Mouse (Mus musculus) Patski (cell line): ENCODE results near the gene Cldn10. TPM values are rescaled to one million over a fixed set of nuclear protein-coding genes. Genes with fewer than 3 reads are reported as not detected.

Source experiments
- ATAC-seq: fragments of 100-300 bp; one replicate; pipeline ENCODE4 v1.8.0; 2021
- CTCF ChIA-PET: fragments of 350-600 bp; sonication (Branson Sonifier 250); formaldehyde crosslinking; loops from one replicate; lab custom pipeline; 2022; ENCODE audit warnings: inconsistent platforms; lab: Charles Lee
- POLR2A ChIA-PET: fragments of 350-600 bp; sonication (Branson Sonifier 250); formaldehyde crosslinking; loops from one replicate; lab custom pipeline; 2022; ENCODE audit warnings: antibody characterized with exemption, inconsistent platforms; lab: Charles Lee
- DNase-seq: peaks from one replicate; pipeline ENCODE4 v3.0.0-alpha.2; 2011; ENCODE audit warnings: low read depth, low spot score
- H3K27me3 ChIP-seq: fragments of 371-371 bp; one replicate; pipeline ENCODE4 v1.5.1; 2021
- CTCF ChIP-seq: fragments of 100-300 bp; IDR thresholded peaks from one replicate; pipeline ENCODE4 v1.5.1; 2021
- in situ Hi-C: fragments of 300-500 bp; cut with MboI; formaldehyde crosslinking; loops from 3 replicates; pipeline ENCODE4 v1.11.1; 2018; ENCODE audit warnings: low pct_unique_long_range_greater_than_20kb, mixed read lengths
- polyA plus RNA-seq: library from polyadenylated mRNA; unstranded; gene quantifications from one replicate; pipeline ENCODE4 v1.2.3, GENCODE M21; 2021

The Cldn10 gene
- polyA plus RNA-seq, 1 experiment from 2014 or later: not detected

- CTCF ChIA-PET: interaction anchor here (1.3 to 1.8 kb wide), 2 partner anchors 20 to 35 kb away, joined by 3 to 6 read pairs; no protein-coding TSS in a partner anchor
Measured at GRCm38 (mm10) chr14:118854371-118855114, 66.8 kb downstream of the Cldn10 start.

GRCm38 (mm10) chr14:118855141-118855800, 67.6 kb downstream of the Cldn10 start:
- H3K27me3 ChIP-seq: no peaks in the 10 kb centered on the region
- POLR2A ChIA-PET: no interaction called here
- no peak for DNase-seq
- ATAC-seq: no peak
- in situ Hi-C loops: no loop called here
- no peak for TF ChIP-seq CTCF
- CTCF ChIA-PET: no interaction called here

More at GRCm38 (mm10) chr14:118854371-118855114, 66.8 kb downstream of the Cldn10 start:
- ATAC-seq (no peak), DNase-seq (no peak)
- H3K27me3 ChIP-seq: no peaks in the 10 kb centered on the region
- no peak for TF ChIP-seq CTCF
- POLR2A ChIA-PET: no interaction called here
- in situ Hi-C loops: no loop called here

- no peaks in the 10 kb centered on the region for H3K27me3 ChIP-seq
- ATAC-seq (no peak), DNase-seq (no peak)
- in situ Hi-C loops: no loop called here
- CTCF ChIA-PET: no interaction called here
- POLR2A ChIA-PET: no interaction called here
- no peak for TF ChIP-seq CTCF
Measured at GRCm38 (mm10) chr14:118856563-118856962, 68.9 kb downstream of the Cldn10 start.

- no peaks in the 10 kb centered on the region for H3K27me3 ChIP-seq
- in situ Hi-C loops: no loop called here
- DNase-seq: no peak
- ATAC-seq: no peak
- no peak for TF ChIP-seq CTCF
- ChIA-PET POLR2A (interaction anchor here (0.7 kb wide), 1 partner anchor 376 kb away, joined by 4 read pairs; no protein-coding TSS in a partner anchor), CTCF (interaction anchor here (2.1 kb wide), 1 partner anchor 13 kb away, joined by 7 read pairs; no protein-coding TSS in a partner anchor)
Measured at GRCm38 (mm10) chr14:118858318-118858717, 70.6 kb downstream of the Cldn10 start.

DNA sequence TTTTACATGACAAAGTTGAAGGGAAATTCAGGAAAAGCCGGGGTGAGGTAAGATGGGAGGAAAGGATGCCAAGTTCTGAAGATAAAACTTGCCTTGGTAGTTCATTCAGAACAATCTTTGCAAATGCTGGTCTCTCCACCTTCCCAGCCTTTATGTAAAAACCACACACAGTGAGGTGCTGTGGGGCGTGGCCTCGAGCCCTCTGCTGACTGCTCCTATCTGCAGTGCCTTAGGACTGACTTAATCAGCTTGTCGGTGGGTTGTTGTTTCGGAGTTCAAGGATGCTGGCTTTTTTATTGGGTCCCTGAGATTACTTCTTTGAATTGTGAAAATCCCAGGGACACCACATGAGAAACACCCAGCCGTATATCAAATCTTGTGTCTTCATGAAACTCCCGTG, 74.5 kb downstream of the Cldn10 start:
- DNase-seq (no peak), ATAC-seq (no peak)
- no peaks in the 10 kb centered on the region for H3K27me3 ChIP-seq
- TF ChIP-seq CTCF: no peak
- ChIA-PET CTCF (interaction anchor here (1.0 to 1.9 kb wide), 4 partner anchors 9 to 42 kb away, joined by 3 to 8 read pairs (median 6); no protein-coding TSS in a partner anchor), POLR2A (no interaction called here)
- in situ Hi-C loops: no loop called here

DNA sequence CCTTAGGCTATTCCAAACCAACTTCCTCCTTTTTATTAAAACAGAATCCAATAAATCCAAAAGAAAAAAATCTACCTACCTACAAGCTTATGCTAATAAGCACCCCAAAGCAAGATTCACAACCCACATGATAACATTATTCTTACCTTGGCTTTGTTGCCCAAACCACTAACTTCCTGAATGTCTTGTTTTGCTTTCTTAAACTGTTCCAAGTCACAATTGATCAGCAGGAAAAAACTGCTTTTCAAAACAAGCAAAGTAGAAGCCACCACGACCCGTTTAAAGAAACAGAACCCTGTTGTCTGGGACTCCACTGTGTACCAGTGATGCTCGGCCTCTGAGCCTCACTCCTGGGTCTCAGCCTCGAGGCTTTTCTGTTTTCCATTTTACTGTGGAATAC, 77.2 kb downstream of the Cldn10 start:
- TF ChIP-seq CTCF: no peak
- no peaks in the 10 kb centered on the region for H3K27me3 ChIP-seq
- ChIA-PET CTCF (interaction anchor here (2.3 kb wide), 1 partner anchor 31 kb away, joined by 5 read pairs; no protein-coding TSS in a partner anchor), POLR2A (interaction anchor here (0.7 kb wide), 1 partner anchor 14 kb away, joined by 3 read pairs; no protein-coding TSS in a partner anchor)
- ATAC-seq (peak; percentile 89), DNase-seq (no peak)
- in situ Hi-C loops: no loop called here

GRCm38 (mm10) chr14:118866014-118866811, 78.5 kb downstream of the Cldn10 start:
- ATAC-seq (no peak), DNase-seq (no peak)
- in situ Hi-C loops: no loop called here
- no peaks in the 10 kb centered on the region for H3K27me3 ChIP-seq
- POLR2A ChIA-PET: no interaction called here
- CTCF ChIA-PET: interaction anchor here (1.0 to 2.3 kb wide), 4 partner anchors 13 to 46 kb away, joined by 3 to 5 read pairs (median 4); no protein-coding TSS in a partner anchor
- no peak for TF ChIP-seq CTCF

- in situ Hi-C loops: no loop called here
- POLR2A ChIA-PET: no interaction called here
- no peak for ATAC-seq
Measured at GRCm38 (mm10) chr14:118867366-118867765, 79.7 kb downstream of the Cldn10 start.

DNA sequence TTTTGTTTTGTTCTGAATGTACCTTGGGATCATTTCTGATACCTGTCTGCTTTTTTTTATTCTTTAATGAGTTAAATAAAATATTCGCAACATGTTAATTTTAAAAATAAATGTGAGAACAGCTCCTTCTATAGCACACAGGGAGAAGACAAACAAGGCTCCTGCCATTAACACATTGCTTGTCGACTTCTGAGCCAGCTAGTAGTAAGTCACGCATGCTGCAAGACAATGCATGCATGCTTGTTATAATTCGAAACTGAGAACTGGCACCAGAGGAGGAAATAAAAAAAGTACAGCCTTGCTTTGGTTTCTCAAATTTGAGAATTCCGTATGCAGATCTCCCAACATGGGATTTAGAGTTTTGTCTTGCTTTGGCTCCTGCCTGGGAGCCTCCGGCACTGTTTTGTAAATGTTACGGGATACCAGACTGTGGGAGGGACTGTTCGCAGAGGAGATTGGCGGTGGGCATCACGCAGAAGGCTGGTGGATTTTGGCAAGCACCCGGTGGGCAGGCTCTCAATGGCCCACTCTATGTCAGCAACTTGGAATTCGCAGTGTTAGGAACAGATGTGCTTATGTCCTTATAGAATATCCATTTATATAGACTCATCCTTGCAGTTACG, 80.5 kb downstream of the Cldn10 start:
- DNase-seq: no peak
- no peaks in the 10 kb centered on the region for H3K27me3 ChIP-seq
- ATAC-seq: no peak
- CTCF ChIA-PET: no interaction called here
- TF ChIP-seq CTCF: no peak
- POLR2A ChIA-PET: no interaction called here
- in situ Hi-C loops: no loop called here

More at GRCm38 (mm10) chr14:118867366-118867765, 79.7 kb downstream of the Cldn10 start:
- TF ChIP-seq CTCF: no peak
- CTCF ChIA-PET: no interaction called here
- no peaks in the 10 kb centered on the region for H3K27me3 ChIP-seq
- no peak for DNase-seq

DNA sequence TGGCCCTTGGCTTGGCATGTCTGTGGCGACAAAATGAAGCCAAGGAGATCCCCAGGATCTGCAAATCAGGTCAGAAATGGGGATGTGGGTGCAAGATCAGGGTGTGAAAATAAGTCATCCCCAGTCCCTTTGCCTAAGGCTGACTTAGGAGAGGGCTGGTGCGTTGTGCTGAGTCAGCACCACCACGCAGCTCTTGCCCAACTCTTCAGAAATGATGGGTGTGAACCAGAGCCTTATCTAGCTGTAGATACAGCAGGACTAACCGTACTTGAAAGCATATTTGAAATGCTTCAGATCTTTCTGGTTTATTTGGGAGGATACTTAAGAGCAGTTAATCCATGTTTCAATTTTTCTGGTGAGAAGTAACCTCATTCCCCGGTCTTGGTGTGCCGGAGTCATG, 82.0 kb downstream of the Cldn10 start:
- in situ Hi-C loops: no loop called here
- TF ChIP-seq CTCF: no peak
- ChIA-PET POLR2A (no interaction called here), CTCF (no interaction called here)
- DNase-seq (no peak), ATAC-seq (no peak)
- no peaks in the 10 kb centered on the region for H3K27me3 ChIP-seq
